19 mouse cellular contexts compared by ENCODE assay signal in the genomic region with DNA sequence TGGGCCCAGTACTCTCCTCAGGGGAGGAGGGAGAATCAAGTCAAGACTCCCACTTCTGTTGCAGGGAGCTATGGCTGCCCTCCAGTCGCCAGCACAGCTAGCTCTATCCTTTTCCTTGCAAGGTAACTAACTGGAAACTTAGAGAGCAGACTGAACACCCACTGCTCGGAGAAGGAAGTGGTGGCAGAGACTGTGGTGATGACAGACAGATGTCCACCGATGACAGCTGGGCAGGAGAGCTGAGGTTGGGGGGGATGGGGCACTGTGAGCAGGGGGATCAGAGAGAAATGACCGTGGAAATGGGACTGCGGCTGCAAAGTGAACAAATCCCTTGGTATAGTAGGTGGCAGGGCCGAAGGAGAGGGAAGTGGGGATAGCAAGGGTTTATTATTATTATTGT.
DNase-seq lines count a peak whose midpoint lies in the region; ATAC-seq and TF ChIP-seq lines count a peak whose summit lies in the region.
"Had no signal": no experiment of that assay in that cellular context is flagged by ENCODE, and none has a peak within 500 bp of the region (broad histone marks: within the 10 kb centered on the region; RNA-seq: fewer than 3 reads in every experiment).

No protein-coding gene starts in this region.

- H3K4me2 ChIP-seq in hindbrain, embryonic 14.5 days (replicated peaks), result no peak overlapping the region
- H3K4me2 ChIP-seq: forebrain, embryonic 13.5 days; heart, embryonic 13.5 days; hindbrain, embryonic 12.5 days; intestine, embryonic 15.5 days had no signal

- H3K9ac ChIP-seq in heart, adult 2 months (ENCODE audit: low read depth, low read length), result no peak overlapping the region
- H3K9ac ChIP-seq in hindbrain, embryonic 14.5 days, result no peak overlapping the region
- H3K9ac ChIP-seq: forebrain, embryonic 13.5 days; heart, embryonic 13.5 days; hindbrain, embryonic 12.5 days; intestine, embryonic 15.5 days had no signal

- ATAC-seq in hindbrain, embryonic 14.5 days (ENCODE audit: low FRiP score), result no peak
- ATAC-seq: forebrain, embryonic 13.5 days; forebrain, embryonic 16.5 days; hindbrain, embryonic 16.5 days; intestine, embryonic 15.5 days; Patski had no signal

- DNase-seq in heart, embryonic 10.5 days (ENCODE audit: low spot score), result no peak
- DNase-seq in heart, adult 2 months, result no peak
- no peak for DNase-seq in hindbrain, embryonic 10.5 days (ENCODE audit: low spot score)
- DNase-seq in hindbrain, embryonic 14.5 days (ENCODE audit: low spot score), result no peak
- DNase-seq in 416B (ENCODE audit: low read depth), result peak; percentile 53
- DNase-seq in frontal cortex, adult 2 months (ENCODE audit: extremely low spot score in 1 of 2, low spot score in 1 of 2), result no peak
- DNase-seq: B cell, adult 2 months; gastrocnemius, postnatal 25 days; kidney, adult 11 months had no signal

- H3K79me2 ChIP-seq in heart, adult 2 months (replicated peaks; ENCODE audit: control insufficient read depth, insufficient read depth, low read length), result no peaks in the 10 kb centered on the region

- no peak for TF ChIP-seq POLR2A in heart, adult 2 months (IDR thresholded peaks at IDR 0.05; ENCODE audit: insufficient read depth, low read depth, low read length)

- TF ChIP-seq EP300 in heart, adult 2 months (IDR thresholded peaks at IDR 0.05; ENCODE audit: insufficient read depth, low read depth, low read length), result no peak

- H3K4me3 ChIP-seq in heart, embryonic 10.5 days, result no peak overlapping the region
- H3K4me3 ChIP-seq in heart, adult 2 months, result no peak overlapping the region
- H3K4me3 ChIP-seq in hindbrain, embryonic 10.5 days, result no peak overlapping the region
- H3K4me3 ChIP-seq in hindbrain, embryonic 14.5 days (replicated peaks; ENCODE audit: low read length), result no peak overlapping the region
- H3K4me3 ChIP-seq: forebrain, embryonic 10.5 days; forebrain, embryonic 13.5 days; heart, embryonic 13.5 days; hindbrain, embryonic 12.5 days; intestine, embryonic 15.5 days had no signal

- H3K4me1 ChIP-seq in heart, embryonic 10.5 days, result peaks cover 26% of the 10 kb centered on the region
- peaks cover 2% of the 10 kb centered on the region for H3K4me1 ChIP-seq in heart, adult 2 months (ENCODE audit: control insufficient read depth, insufficient read depth, low read length)
- H3K4me1 ChIP-seq in hindbrain, embryonic 10.5 days (replicated peaks), result peaks cover 26% of the 10 kb centered on the region
- no peaks in the 10 kb centered on the region for H3K4me1 ChIP-seq in hindbrain, embryonic 14.5 days (replicated peaks; ENCODE audit: control insufficient read depth, insufficient read depth, low read length)
- H3K4me1 ChIP-seq: hindbrain, embryonic 12.5 days; intestine, embryonic 15.5 days had no signal

- no peaks in the 10 kb centered on the region for H3K27me3 ChIP-seq in heart, embryonic 10.5 days (ENCODE audit: insufficient read depth, poor library complexity, severe bottlenecking)
- H3K27me3 ChIP-seq in heart, adult 2 months (ENCODE audit: control insufficient read depth, insufficient read depth, low read length), result no peaks in the 10 kb centered on the region
- H3K27me3 ChIP-seq in hindbrain, embryonic 10.5 days (ENCODE audit: insufficient read depth, poor library complexity, severe bottlenecking), result no peaks in the 10 kb centered on the region
- H3K27me3 ChIP-seq in hindbrain, embryonic 14.5 days (ENCODE audit: control insufficient read depth, insufficient read depth, low read length), result no peaks in the 10 kb centered on the region
- H3K27me3 ChIP-seq: CH12.LX; forebrain, embryonic 13.5 days; heart, embryonic 13.5 days; hindbrain, embryonic 12.5 days; intestine, embryonic 15.5 days; Patski had no signal

- no peaks in the 10 kb centered on the region for H3K36me3 ChIP-seq in heart, embryonic 10.5 days
- H3K36me3 ChIP-seq in heart, adult 2 months (ENCODE audit: control insufficient read depth, insufficient read depth, low read length), result no peaks in the 10 kb centered on the region
- no peaks in the 10 kb centered on the region for H3K36me3 ChIP-seq in hindbrain, embryonic 10.5 days
- H3K36me3 ChIP-seq in hindbrain, embryonic 14.5 days (replicated peaks; ENCODE audit: control insufficient read depth, insufficient read depth), result no peaks in the 10 kb centered on the region
- H3K36me3 ChIP-seq: forebrain, embryonic 10.5 days; G1E; heart, embryonic 13.5 days; hindbrain, embryonic 12.5 days; intestine, embryonic 15.5 days had no signal

- WGBS in heart, embryonic 10.5 days, result 43% methylated on average over 6 of the region's 6 CpGs
- WGBS in heart, adult 2 months, result 78% methylated on average over 6 of the region's 6 CpGs
- WGBS in hindbrain, embryonic 10.5 days, result 73% methylated on average over 6 of the region's 6 CpGs
- 69% methylated on average over 6 of the region's 6 CpGs for WGBS in hindbrain, embryonic 14.5 days

- no peak for TF ChIP-seq CTCF in heart, adult 2 months (IDR thresholded peaks at IDR 0.05)

- H3K9me3 ChIP-seq in heart, embryonic 10.5 days, result no peaks in the 10 kb centered on the region
- no peaks in the 10 kb centered on the region for H3K9me3 ChIP-seq in hindbrain, embryonic 10.5 days
- no peaks in the 10 kb centered on the region for H3K9me3 ChIP-seq in hindbrain, embryonic 14.5 days (ENCODE audit: control insufficient read depth, low read length)
- H3K9me3 ChIP-seq: forebrain, embryonic 10.5 days; forebrain, embryonic 13.5 days; G1E; heart, embryonic 13.5 days; hindbrain, embryonic 12.5 days; intestine, embryonic 15.5 days had no signal

- peak overlapping the region; percentile 52 for H3K27ac ChIP-seq in heart, embryonic 10.5 days
- no peak overlapping the region for H3K27ac ChIP-seq in heart, adult 2 months
- H3K27ac ChIP-seq in hindbrain, embryonic 10.5 days, result peak overlapping the region; percentile 66
- no peak overlapping the region for H3K27ac ChIP-seq in hindbrain, embryonic 14.5 days
- H3K27ac ChIP-seq: forebrain, embryonic 10.5 days; forebrain, embryonic 13.5 days; heart, embryonic 13.5 days; hindbrain, embryonic 12.5 days; intestine, embryonic 15.5 days had no signal

- intact Hi-C loops in heart, adult 2 months (cut with DNase I), result loop anchor here (5.0 kb wide), 3 partner anchors 60 to 210 kb away; no protein-coding TSS in a partner anchor

Comparison
In these comparisons a context has a peak if more than half of its experiments do, and no peak if none do; other contexts are left out.
1. H3K27ac ChIP-seq: peak in heart, embryonic 10.5 days (single experiment) and hindbrain, embryonic 10.5 days (single experiment); none in heart, adult 2 months (single experiment) and hindbrain, embryonic 14.5 days (single experiment).